Mouse (Mus musculus) forebrain, embryonic 13.5 days (tissue): Measurements from ENCODE around the gene Tcp11l2. TPM values are rescaled to one million over a fixed set of nuclear protein-coding genes. Genes with fewer than 3 reads are reported as not detected.

Source experiments
- ATAC-seq: fragments of 200-750 bp; cut with Nextera tagmentation; 2 replicates; pipeline ENCODE4 v1.8.0; 2017
- H3K27ac ChIP-seq: fragments of 300-500 bp; sonication (generic); 2 replicates; pipeline ENCODE4 v1.5.1; 2015; ENCODE audit warnings: inconsistent platforms, mild to moderate bottlenecking, moderate library complexity
- H3K27me3 ChIP-seq: fragments of 300-500 bp; sonication (generic); 2 replicates; pipeline ENCODE4 v1.6.1; 2015; ENCODE audit warnings: mild to moderate bottlenecking, inconsistent platforms
- H3K36me3 ChIP-seq: fragments of 300-500 bp; sonication (generic); 2 replicates; pipeline ENCODE4 v1.6.1; 2015; ENCODE audit warnings: mild to moderate bottlenecking, inconsistent platforms; ENCODE audit not compliant: poor library complexity, severe bottlenecking
- H3K4me1 ChIP-seq: fragments of 300-500 bp; sonication (generic); 2 replicates; pipeline ENCODE4 v1.6.1; 2015; ENCODE audit warnings: inconsistent platforms
- H3K4me2 ChIP-seq: fragments of 300-500 bp; sonication (generic); 2 replicates; pipeline ENCODE4 v1.6.1; 2015; ENCODE audit warnings: inconsistent platforms, mild to moderate bottlenecking, moderate library complexity
- H3K4me3 ChIP-seq: fragments of 300-500 bp; sonication (generic); 2 replicates; pipeline ENCODE4 v1.5.1; 2015; ENCODE audit warnings: mild to moderate bottlenecking, inconsistent platforms
- H3K9ac ChIP-seq: fragments of 300-500 bp; sonication (generic); 2 replicates; pipeline ENCODE4 v1.6.1; 2015; ENCODE audit warnings: mild to moderate bottlenecking, inconsistent platforms
- H3K9me3 ChIP-seq: fragments of 300-500 bp; sonication (generic); replicated peaks from 2 replicates; pipeline ENCODE4 v1.6.1; 2016; ENCODE audit warnings: inconsistent platforms
- WGBS: fragments of 180-500 bp; shearing (Covaris S2); methylation state at CpG from one replicate; pipeline ENCODE4 v1.1.7; 2015; 5-methylcytosine and 5-hydroxymethylcytosine counted together
- polyA plus RNA-seq: library from polyadenylated mRNA; unstranded; fragments of >200 nt; fragmentation: Nextera tagmentation; extraction: Ambion mirVana; gene quantifications from 2 replicates; pipeline ENCODE4 v1.2.1, GENCODE M21; 2015

Tcp11l2 gene
- polyA plus RNA-seq, 1 experiment from 2014 or later = 16.7 TPM

DNA sequence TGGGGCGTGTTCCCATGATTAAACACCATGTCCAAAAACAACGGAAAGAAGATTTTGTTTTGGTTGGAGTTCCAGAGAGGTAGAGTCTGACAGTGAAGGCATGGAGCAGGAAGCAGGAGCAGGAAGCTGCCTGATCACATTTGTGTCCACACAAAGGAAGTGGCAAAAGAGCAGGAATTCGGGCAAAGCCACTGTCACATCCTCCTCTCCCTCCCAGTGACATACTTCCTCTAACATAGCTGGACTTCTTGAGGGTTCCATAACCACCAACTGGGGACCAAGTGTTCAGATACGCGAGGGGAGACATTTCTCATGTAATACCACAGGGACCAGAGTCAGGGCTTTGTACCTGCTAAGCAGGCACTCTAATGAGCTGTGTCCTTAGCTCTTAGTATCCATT, 70.8 kb downstream of the Tcp11l2 start:
- ATAC-seq = no peak

DNA sequence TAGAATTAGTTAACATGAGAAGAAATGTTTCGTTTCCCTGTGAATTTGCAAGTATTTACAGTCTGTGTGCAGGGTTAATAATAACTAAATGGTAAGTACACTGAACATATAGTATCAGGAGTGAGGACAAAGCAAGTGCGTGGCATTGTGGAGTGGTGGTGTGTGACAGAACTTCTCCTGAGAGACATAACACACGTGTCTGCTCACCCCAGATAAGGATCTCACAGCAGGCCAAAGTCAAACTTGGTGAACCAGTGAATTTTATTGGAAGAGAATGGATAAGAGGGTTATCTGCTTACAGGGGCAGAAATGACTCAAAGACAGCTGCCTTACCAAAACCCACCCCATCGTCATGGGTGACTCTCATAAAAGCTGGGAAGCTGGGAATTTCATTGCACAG, 72.5 kb downstream of the Tcp11l2 start:
- Histone ChIP-seq H3K4me3 (no peak overlapping the region), H3K36me3 (peaks cover 23% of the 10 kb centered on the region), H3K9me3 (no peaks in the 10 kb centered on the region), H3K27ac (no peak overlapping the region), H3K4me1 (no peaks in the 10 kb centered on the region), H3K27me3 (no peaks in the 10 kb centered on the region), H3K9ac (no peak overlapping the region), H3K4me2 (no peak overlapping the region)
- ATAC-seq = no peak
- 86% methylated on average over 4 of the region's 4 CpGs for WGBS

More for the DNA sequence above, 70.8 kb downstream of the Tcp11l2 start:
- H3K36me3 ChIP-seq = peaks cover 18% of the 10 kb centered on the region
- 94% methylated on average over 5 of the region's 5 CpGs for WGBS
- no peaks in the 10 kb centered on the region for H3K9me3 ChIP-seq
- H3K4me3 ChIP-seq = no peak overlapping the region
- H3K27me3 ChIP-seq = no peaks in the 10 kb centered on the region
- H3K4me1 ChIP-seq = no peaks in the 10 kb centered on the region
- H3K4me2 ChIP-seq = no peak overlapping the region
- H3K27ac ChIP-seq = no peak overlapping the region
- no peak overlapping the region for H3K9ac ChIP-seq

DNA sequence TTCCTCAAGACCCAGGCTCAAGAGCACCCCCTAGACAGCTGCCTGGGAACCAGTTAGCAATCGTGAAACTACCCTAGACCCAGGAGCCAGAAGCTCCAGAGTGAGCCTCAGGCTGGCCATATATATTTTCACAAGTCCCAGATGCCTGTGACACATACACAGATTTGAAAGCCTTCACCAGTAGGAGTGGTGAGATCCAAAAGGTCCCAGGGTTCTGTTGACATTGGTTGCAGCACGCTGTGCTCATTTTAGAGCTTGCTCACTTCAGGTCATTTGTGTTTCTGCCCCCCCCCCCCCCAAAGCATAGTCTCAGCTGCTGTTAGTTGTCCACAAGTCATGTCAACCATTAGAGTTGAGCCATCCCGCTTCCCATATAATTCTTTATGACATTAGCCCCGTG, 77.6 kb downstream of the Tcp11l2 start:
- peaks cover 25% of the 10 kb centered on the region for H3K4me1 ChIP-seq
- H3K27me3 ChIP-seq = peaks cover 3% of the 10 kb centered on the region; the same call in 1 of the 2 replicates
- H3K27ac ChIP-seq = no peak overlapping the region
- peaks cover 12% of the 10 kb centered on the region for H3K36me3 ChIP-seq
- no peak overlapping the region for H3K4me2 ChIP-seq
- ATAC-seq = no peak
- no peak overlapping the region for H3K4me3 ChIP-seq
- no peaks in the 10 kb centered on the region for H3K9me3 ChIP-seq
- no peak overlapping the region for H3K9ac ChIP-seq
- 81% methylated on average over 4 of the region's 4 CpGs for WGBS

DNA sequence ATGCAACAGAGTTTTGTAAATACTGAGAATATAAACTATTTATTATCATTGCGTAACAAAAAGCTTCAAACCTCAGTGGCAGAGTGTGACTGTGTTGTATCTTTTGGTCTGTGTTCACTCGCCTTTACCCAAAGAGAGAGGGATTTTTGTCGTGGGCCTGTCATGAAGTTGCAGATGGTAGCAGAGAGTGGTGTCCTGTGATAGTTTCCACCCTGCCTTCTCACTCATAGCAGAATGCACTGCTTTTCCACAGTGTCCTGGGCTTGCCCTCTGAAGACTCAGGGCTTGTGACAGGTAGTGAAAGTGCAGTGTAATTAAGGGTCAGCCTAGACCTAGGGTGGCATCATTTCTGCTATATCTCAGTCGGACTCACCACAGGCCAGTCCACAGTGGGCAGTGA, 78.3 kb downstream of the Tcp11l2 start:
- H3K4me3 ChIP-seq = no peak overlapping the region
- H3K27ac ChIP-seq = no peak overlapping the region
- ATAC-seq = no peak
- H3K4me1 ChIP-seq = peaks cover 31% of the 10 kb centered on the region
- H3K9me3 ChIP-seq = no peaks in the 10 kb centered on the region
- H3K36me3 ChIP-seq = peaks cover 12% of the 10 kb centered on the region
- H3K4me2 ChIP-seq = no peak overlapping the region
- peaks cover 3% of the 10 kb centered on the region; the same call in 1 of the 2 replicates for H3K27me3 ChIP-seq
- no peak overlapping the region for H3K9ac ChIP-seq
- 91% methylated on average over 4 of the region's 4 CpGs for WGBS

DNA sequence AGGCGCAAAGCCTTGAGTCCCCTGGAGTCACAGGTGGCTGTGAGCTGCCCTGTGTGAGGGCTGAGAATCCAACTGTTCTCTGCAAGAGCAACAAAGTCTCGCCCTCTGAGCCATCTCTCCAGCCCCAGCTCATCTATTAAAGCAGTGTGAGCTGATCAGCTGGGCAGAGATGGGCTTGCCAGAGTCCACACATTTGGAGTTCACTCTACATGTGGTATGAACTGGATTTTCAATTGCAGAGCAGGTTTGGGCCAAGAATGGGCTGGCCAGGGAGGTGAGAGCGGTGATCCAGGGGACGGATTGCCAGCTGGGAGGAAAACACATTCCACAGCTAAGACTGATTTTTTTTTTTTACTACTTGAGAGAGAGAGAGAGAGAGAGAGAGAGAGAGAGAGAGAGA, 80.2 kb downstream of the Tcp11l2 start:
- no peaks in the 10 kb centered on the region for H3K9me3 ChIP-seq
- H3K4me3 ChIP-seq = no peak overlapping the region
- H3K27ac ChIP-seq = no peak overlapping the region
- H3K27me3 ChIP-seq = peaks cover 3% of the 10 kb centered on the region; the same call in 1 of the 2 replicates
- H3K9ac ChIP-seq = no peak overlapping the region
- peaks cover 13% of the 10 kb centered on the region; the same call in 1 of the 2 replicates for H3K36me3 ChIP-seq
- 70% methylated on average over 4 of the region's 4 CpGs for WGBS
- no peak overlapping the region for H3K4me2 ChIP-seq
- peaks cover 31% of the 10 kb centered on the region for H3K4me1 ChIP-seq
- ATAC-seq = no peak

DNA sequence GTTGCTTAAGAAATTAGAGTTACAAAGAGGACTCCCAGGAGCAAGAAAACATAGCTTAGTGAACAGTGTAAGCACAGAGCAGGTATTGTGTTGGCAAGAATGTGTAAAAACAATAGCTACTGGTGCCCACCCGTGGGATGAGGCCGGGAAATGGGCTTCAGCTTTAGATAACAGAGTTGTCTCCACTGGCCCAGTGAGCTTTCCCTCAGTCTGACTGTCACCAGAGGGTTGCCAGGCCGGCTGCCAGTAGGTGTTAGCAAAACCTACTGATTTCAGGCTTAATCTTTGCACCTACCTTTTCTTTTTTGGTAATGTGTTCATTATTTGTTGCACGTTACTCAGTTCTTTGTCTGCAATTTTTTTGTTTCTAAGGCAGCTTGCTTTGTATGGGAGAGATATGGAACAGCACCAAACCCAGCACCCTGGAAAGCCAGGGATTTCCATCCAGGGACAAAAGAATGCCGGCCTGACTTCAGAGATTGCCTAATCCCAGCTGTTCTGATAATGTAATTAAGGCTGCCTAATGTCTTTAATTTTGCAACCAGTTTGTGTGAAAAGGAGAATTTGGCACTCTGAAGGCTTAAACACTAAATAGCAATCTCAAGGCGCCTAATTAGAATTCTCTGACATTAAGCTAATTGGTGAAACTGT, 81.1 kb downstream of the Tcp11l2 start:
- Histone ChIP-seq H3K9me3 (no peaks in the 10 kb centered on the region), H3K27me3 (peaks cover 3% of the 10 kb centered on the region; the same call in 1 of the 2 replicates), H3K4me1 (peaks cover 31% of the 10 kb centered on the region), H3K27ac (peak overlapping the region; percentile 63; the same call in 1 of the 2 replicates), H3K36me3 (peaks cover 20% of the 10 kb centered on the region; the same call in 1 of the 2 replicates), H3K4me3 (no peak overlapping the region), H3K4me2 (0 out of 2 replicates have a peak overlapping the region, but pooled peaks have one; percentile 35), H3K9ac (no peak overlapping the region)
- 4% methylated on average over 6 of the region's 6 CpGs for WGBS
- ATAC-seq = peak; percentile 83

DNA sequence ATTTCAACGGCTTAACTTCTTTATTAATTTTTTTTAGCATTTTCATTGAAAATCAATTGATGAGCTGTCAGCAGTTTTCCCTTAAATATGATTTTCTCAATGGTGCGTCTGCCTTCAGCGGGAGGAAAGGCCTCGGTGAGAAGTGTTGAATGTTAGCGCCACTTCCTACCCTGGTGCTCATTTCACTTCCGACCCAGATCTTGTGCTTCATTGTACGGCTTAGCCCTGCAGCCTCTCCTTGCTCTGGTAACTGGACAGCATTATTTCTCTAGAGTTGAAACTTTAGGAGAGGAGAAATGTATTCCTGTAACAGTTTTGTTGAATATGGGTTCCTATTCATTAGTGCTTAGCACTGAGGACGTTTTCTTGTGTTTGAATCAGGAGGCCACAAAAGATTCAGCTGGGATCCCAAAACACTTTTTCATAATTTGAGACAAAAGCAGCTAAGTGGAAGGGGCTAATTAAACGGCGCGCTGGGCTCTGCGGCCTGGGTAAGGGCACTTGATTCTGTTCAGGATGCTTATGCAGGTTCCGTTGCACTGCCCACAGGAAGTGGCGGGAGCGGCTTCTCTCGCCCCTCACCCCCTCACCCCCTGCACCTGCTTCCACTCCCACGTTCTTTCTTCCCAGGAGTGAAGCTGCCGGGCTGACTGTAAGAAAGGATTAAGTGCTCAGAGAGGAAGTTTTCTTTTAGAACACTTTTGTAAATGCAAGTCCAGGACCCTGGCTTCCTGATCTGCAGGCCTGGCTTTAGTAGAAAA, 81.8 kb downstream of the Tcp11l2 start:
- Histone ChIP-seq H3K27me3 (peaks cover 3% of the 10 kb centered on the region; the same call in 1 of the 2 replicates), H3K4me3 (no peak overlapping the region), H3K4me2 (peak overlapping the region; percentile 35), H3K36me3 (peaks cover 14% of the 10 kb centered on the region; the same call in 1 of the 2 replicates), H3K9me3 (no peaks in the 10 kb centered on the region), H3K4me1 (peaks cover 31% of the 10 kb centered on the region), H3K27ac (peak overlapping the region; percentile 63), H3K9ac (no peak overlapping the region; the same call in 1 of the 2 replicates)
- WGBS = 4% methylated on average over 18 of the region's 18 CpGs
- ATAC-seq = peak; percentile 70

DNA sequence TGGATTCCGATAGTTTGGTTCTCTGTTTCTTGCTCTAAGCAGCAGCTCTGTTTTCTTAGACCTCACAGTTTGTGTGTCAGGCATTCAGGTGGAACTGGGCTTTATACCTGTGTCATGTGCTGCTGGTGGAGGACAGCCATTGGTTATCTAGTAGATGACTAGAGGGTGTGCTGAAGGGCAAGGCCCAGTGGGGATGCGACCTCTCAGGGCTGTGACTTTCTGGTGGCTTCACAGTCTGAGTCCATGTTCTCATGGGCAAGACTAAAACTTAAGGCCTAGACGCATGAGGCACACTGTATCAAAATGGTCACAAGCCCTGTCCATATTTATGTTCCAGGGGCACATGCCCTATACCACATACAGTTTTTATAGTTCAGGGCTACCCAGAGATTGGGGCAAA, 82.9 kb downstream of the Tcp11l2 start:
- ATAC-seq = no peak
- H3K4me3 ChIP-seq = no peak overlapping the region
- H3K4me1 ChIP-seq = peaks cover 31% of the 10 kb centered on the region
- H3K27ac ChIP-seq = no peak overlapping the region
- 86% methylated on average over 3 of the region's 3 CpGs for WGBS
- H3K36me3 ChIP-seq = 0 out of 2 replicates have a peak, but pooled peaks cover 14% of the 10 kb centered on the region
- peaks cover 3% of the 10 kb centered on the region; the same call in 1 of the 2 replicates for H3K27me3 ChIP-seq
- H3K9ac ChIP-seq = no peak overlapping the region
- no peaks in the 10 kb centered on the region for H3K9me3 ChIP-seq
- H3K4me2 ChIP-seq = no peak overlapping the region

DNA sequence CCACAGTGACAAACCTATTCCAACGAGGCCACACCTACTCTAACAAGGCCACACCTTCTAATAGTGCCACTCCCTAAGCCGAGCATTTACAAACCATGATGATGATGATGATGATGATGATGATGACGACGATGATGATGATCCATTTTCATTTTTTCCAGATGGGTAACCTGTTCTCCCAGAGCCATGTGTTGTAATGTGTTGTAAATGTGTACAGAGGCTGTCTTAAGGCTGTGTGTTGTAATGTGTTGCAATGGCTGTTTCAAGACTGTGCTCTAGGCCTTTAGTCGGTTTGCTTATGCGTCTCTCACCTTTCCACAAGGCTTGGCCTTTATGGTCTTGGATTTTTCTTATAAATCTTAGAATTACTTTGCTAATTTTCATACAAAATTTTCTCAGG, 85.7 kb downstream of the Tcp11l2 start:
- Histone ChIP-seq H3K4me3 (no peak overlapping the region), H3K9me3 (no peaks in the 10 kb centered on the region), H3K27ac (no peak overlapping the region), H3K27me3 (no peaks in the 10 kb centered on the region; the same call in 1 of the 2 replicates), H3K4me2 (no peak overlapping the region), H3K36me3 (0 out of 2 replicates have a peak, but pooled peaks cover 14% of the 10 kb centered on the region), H3K9ac (no peak overlapping the region), H3K4me1 (peaks cover 23% of the 10 kb centered on the region)
- no peak for ATAC-seq
- 95% methylated on average over 6 of the region's 6 CpGs for WGBS

Other genes starting within 250 kb of the Tcp11l2 start
- 5.3 and 7.4 TPM in 2 replicates for gene Nuak1, start 136.0 kb upstream of the Tcp11l2 start, polyA plus RNA-seq
- 36.4 and 39.0 TPM in 2 replicates for gene Ckap4, start 42.6 kb upstream of the Tcp11l2 start, polyA plus RNA-seq
- 13.3 and 13.5 TPM in 2 replicates for gene Polr3b, start 45.7 kb downstream of the Tcp11l2 start, polyA plus RNA-seq
- 11.8 and 15.6 TPM in 2 replicates for gene Rfx4, start 179.4 kb downstream of the Tcp11l2 start, polyA plus RNA-seq